Mouse (Mus musculus): Measurements from ENCODE around the gene Lemd1. TPM values are rescaled to one million over a fixed set of nuclear protein-coding genes. Genes with fewer than 3 reads are reported as not detected.
A peak's percentile ranks its signal among the peaks of the same experiment; 100 is the strongest.

The Lemd1 gene
- total and polyA plus RNA-seq, 3 experiments: not detected

DNA sequence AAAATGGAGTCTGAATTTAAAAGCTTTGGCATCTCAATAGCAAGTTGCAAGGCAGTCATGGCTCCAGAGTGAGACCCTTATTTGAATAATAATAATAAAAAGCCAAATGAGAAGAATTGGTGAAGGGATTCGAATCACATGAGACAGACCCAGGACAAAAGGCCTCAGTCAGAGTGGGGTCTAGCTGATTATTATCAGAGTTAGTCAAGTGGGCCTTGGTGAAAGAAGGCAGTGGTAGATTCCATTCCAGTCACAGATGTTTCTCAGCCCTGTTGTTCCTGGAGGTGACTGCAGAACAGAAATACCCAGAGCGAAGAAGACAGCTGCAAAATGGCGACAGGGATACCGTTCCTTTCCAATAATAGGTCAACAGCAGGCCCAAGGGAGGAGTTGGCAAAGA is 72.4 kb downstream of the Lemd1 start:
- Histone ChIP-seq H3K4me2 (ENCODE audit: insufficient read depth, low read depth, poor library complexity, severe bottlenecking) (no peak overlapping the region), H3K4me1 (ENCODE audit: control insufficient read depth in 1 of 2, insufficient read depth in 2 of 2) (peaks cover 19 to 63% of the 10 kb centered on the region in 2 experiments), H3K9ac (ENCODE audit: insufficient read depth, low read depth) (no peak overlapping the region), H3K27me3 (replicated peaks) (no peaks in the 10 kb centered on the region), H3K27ac (ENCODE audit: insufficient read depth, low read depth) (0 out of 2 replicates have a peak overlapping the region, but pooled peaks have one; percentile 30), H3K9me3 (replicated peaks; ENCODE audit: low read length) (no peaks in the 10 kb centered on the region), H3K79me2 (replicated peaks; ENCODE audit: control insufficient read depth, extremely low read depth, insufficient read depth, poor library complexity, severe bottlenecking) (no peaks in the 10 kb centered on the region), H3K36me3 (replicated peaks in 1 of 2; ENCODE audit: control insufficient read depth in 1 of 2, insufficient read depth in 1 of 2, low read length in 1 of 2) (no peaks in the 10 kb centered on the region), H3K4me3 (replicated peaks in 1 of 3; ENCODE audit: low read depth in 2 of 3, low read length in 2 of 3, poor library complexity in 1 of 3) (no peak overlapping the region)
- in situ Hi-C loops (cut with MboI; ENCODE audit: low pct_ligation_motif_present, low pct_unique_long_range_greater_than_20kb, low sequenced_read_pairs): no loop called here
- dilution Hi-C loops (cut with MboI; ENCODE audit: extremely low pct_ligation_motif_present, extremely low pct_unique_long_range_greater_than_20kb, low sequenced_read_pairs): no loop called here
- TF ChIP-seq NRF1 (IDR thresholded peaks at IDR 0.05; ENCODE audit: low read depth, low read length) (no peak), NELFE (IDR thresholded peaks at IDR 0.05; ENCODE audit: low read depth, low read length) (no peak), MAFK (IDR thresholded peaks at IDR 0.05; ENCODE audit: insufficient replicate concordance, low read length) (no peak), ZNF384 (IDR thresholded peaks at IDR 0.05; ENCODE audit: low read depth, low read length) (no peak), ELF1 (IDR thresholded peaks at IDR 0.05; ENCODE audit: low read depth, low read length) (no peak), E2F4 (IDR thresholded peaks at IDR 0.05; ENCODE audit: insufficient replicate concordance, low read depth, low read length) (no peak), CHD1 (IDR thresholded peaks at IDR 0.05; ENCODE audit: low read depth, low read length) (no peak), JUN (IDR thresholded peaks at IDR 0.05; ENCODE audit: insufficient read depth, low read depth, low read length) (no peak), MAX (IDR thresholded peaks at IDR 0.05; ENCODE audit: low read length) (no peak), TCF12 (IDR thresholded peaks at IDR 0.05; ENCODE audit: low read depth, low read length) (no peak), EP300 (IDR thresholded peaks at IDR 0.05; ENCODE audit: low read length) (no peak), ZKSCAN1 (IDR thresholded peaks at IDR 0.05; ENCODE audit: borderline replicate concordance, low read depth, low read length) (no peak), MEF2A (IDR thresholded peaks at IDR 0.05; ENCODE audit: borderline replicate concordance, low read depth, low read length) (no peak), USF2 (conservative IDR thresholded peaks at IDR 0.05; ENCODE audit: low read depth, low read length) (no peak), MYC (IDR thresholded peaks at IDR 0.05; ENCODE audit: low read depth, low read length) (no peak), SMC3 (IDR thresholded peaks at IDR 0.05; ENCODE audit: low read depth, low read length) (no peak), RCOR1 (conservative IDR thresholded peaks at IDR 0.05; ENCODE audit: low read depth, low read length) (no peak), POLR2A (IDR thresholded peaks at IDR 0.05; ENCODE audit: low read depth, low read length) (no peak), UBTF (IDR thresholded peaks at IDR 0.05; ENCODE audit: low read depth, low read length) (no peak), ZMIZ1 (IDR thresholded peaks at IDR 0.05; ENCODE audit: low read depth, low read length) (no peak)
- DNase-seq (ENCODE audit: extremely low read depth): no peak

DNA sequence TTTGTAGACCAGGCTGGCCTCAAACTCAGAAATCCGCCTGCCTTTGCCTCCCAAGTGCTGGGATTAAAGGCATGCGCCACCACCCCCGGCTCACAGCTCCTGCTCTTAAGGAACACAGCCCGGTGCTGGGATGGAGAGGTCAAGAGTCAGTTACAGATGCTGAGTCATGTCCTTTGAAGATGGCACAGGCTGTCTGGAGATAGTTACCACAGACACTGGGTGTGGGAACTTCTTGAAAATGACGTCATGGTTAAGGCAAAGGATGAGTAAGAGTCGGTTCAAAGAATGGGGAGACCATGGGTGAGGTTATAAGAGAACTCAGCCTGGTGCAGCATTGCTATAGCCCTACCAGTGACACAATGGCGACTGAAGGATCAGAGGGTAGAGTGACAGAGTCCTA is 73.3 kb downstream of the Lemd1 start:
- TF ChIP-seq SIN3A (IDR thresholded peaks at IDR 0.05; ENCODE audit: low read length) (no peak), JUN (IDR thresholded peaks at IDR 0.05; ENCODE audit: insufficient read depth, low read depth, low read length) (peak; percentile 89), EP300 (IDR thresholded peaks at IDR 0.05; ENCODE audit: low read length) (0 out of 2 replicates have a peak, but pooled peaks have one; percentile 32), JUND (conservative IDR thresholded peaks at IDR 0.05; ENCODE audit: low read depth, low read length) (peak; percentile 81), ZKSCAN1 (IDR thresholded peaks at IDR 0.05; ENCODE audit: borderline replicate concordance, low read depth, low read length) (no peak), ETS1 (conservative IDR thresholded peaks at IDR 0.05; ENCODE audit: low read depth, low read length) (peak; percentile 80), MAFK (IDR thresholded peaks at IDR 0.05; ENCODE audit: insufficient replicate concordance, low read length) (peak; percentile 89)
- Histone ChIP-seq H3K36me3 (replicated peaks in 1 of 2; ENCODE audit: control insufficient read depth in 1 of 2, insufficient read depth in 1 of 2, low read length in 1 of 2) (no peaks in the 10 kb centered on the region), H3K27me3 (replicated peaks) (no peaks in the 10 kb centered on the region), H3K9ac (ENCODE audit: insufficient read depth, low read depth) (no peak overlapping the region), H3K27ac (ENCODE audit: insufficient read depth, low read depth) (no peak overlapping the region), H3K4me1 (ENCODE audit: control insufficient read depth in 1 of 2, insufficient read depth in 2 of 2) (peaks cover 24 to 70% of the 10 kb centered on the region in 2 experiments), H3K9me3 (replicated peaks; ENCODE audit: low read length) (no peaks in the 10 kb centered on the region), H3K79me2 (replicated peaks; ENCODE audit: control insufficient read depth, extremely low read depth, insufficient read depth, poor library complexity, severe bottlenecking) (no peaks in the 10 kb centered on the region), H3K4me2 (ENCODE audit: insufficient read depth, low read depth, poor library complexity, severe bottlenecking) (no peak overlapping the region), H3K4me3 (replicated peaks in 1 of 3; ENCODE audit: low read depth in 2 of 3, low read length in 2 of 3, poor library complexity in 1 of 3) (no peak overlapping the region)
- dilution Hi-C loops (cut with MboI; ENCODE audit: extremely low pct_ligation_motif_present, extremely low pct_unique_long_range_greater_than_20kb, low sequenced_read_pairs): no loop called here
- peak; percentile 39 for DNase-seq (ENCODE audit: extremely low read depth)
- in situ Hi-C loops (cut with MboI; ENCODE audit: low pct_ligation_motif_present, low pct_unique_long_range_greater_than_20kb, low sequenced_read_pairs): no loop called here
